In the genomic region with DNA sequence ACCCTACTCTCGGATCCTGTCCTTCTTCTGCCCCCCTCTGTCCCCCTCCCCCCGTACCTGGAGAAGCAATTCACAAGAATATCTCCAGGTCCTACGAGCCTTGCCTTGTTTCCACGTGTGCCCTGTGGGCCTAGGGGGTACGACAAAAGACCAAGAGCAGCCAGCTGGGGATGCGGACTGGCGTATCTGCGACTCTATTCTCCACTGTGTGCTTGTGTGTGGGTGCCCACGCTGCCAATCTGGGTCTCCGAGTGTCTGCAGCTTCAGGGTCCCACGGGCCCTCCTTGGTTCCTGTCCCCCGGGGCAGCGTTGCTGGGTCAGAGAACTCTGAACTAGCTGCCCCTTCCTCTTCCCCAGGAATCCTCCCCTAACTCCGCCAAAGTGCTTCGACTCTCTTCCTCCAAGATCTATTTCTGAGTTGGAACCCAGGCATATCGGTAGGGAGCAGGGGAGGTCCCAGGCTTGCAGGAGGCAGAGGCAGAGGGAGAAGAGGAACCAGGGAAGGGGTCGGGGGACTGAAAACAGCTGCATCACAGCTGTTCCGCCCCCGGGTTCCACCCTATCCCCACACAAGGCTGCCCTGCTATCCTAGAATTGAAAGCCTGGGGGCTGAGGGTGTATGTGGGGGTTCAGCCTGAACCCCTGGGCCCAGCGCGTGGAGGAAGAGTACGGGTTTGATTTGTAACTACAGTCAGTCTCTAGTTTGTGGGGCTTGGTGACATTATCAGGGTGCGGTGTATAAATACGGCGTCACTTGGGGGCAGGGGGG, we compare ENCODE assay signal across 10 mouse cellular contexts. TPM values are rescaled to one million over a fixed set of nuclear protein-coding genes. Genes with fewer than 3 reads are reported as not detected.
A peak's percentile ranks its signal among the peaks of the same experiment; 100 is the strongest.
DNase-seq lines count a peak whose midpoint lies in the region; ATAC-seq and TF ChIP-seq lines count a peak whose summit lies in the region.
"Had no signal": no experiment of that assay in that cellular context is flagged by ENCODE, and none has a peak within 500 bp of the region (broad histone marks: within the 10 kb centered on the region; RNA-seq: fewer than 3 reads in every experiment).

No protein-coding gene starts in this region.

- H3K4me2 ChIP-seq in hindbrain, embryonic 15.5 days, result peak overlapping the region; percentile 98
- H3K4me2 ChIP-seq in neural tube, embryonic 13.5 days, result peak overlapping the region; percentile 69

- H3K4me3 ChIP-seq in layer of hippocampus, adult 2 months, result peak overlapping the region; percentile 72
- H3K4me3 ChIP-seq in hindbrain, embryonic 15.5 days, result peak overlapping the region; percentile 79
- H3K4me3 ChIP-seq in neural tube, embryonic 13.5 days, result peak overlapping the region; percentile 51

- H3K27me3 ChIP-seq in hindbrain, embryonic 15.5 days, result 0 out of 2 replicates have a peak, but pooled peaks cover 3% of the 10 kb centered on the region
- peaks cover 45% of the 10 kb centered on the region for H3K27me3 ChIP-seq in neural tube, embryonic 13.5 days

- H3K36me3 ChIP-seq in hindbrain, embryonic 15.5 days, result no peaks in the 10 kb centered on the region
- 0 out of 2 replicates have a peak, but pooled peaks cover 8% of the 10 kb centered on the region for H3K36me3 ChIP-seq in neural tube, embryonic 13.5 days
- H3K36me3 ChIP-seq: liver, embryonic 13.5 days had no signal

- H3K9ac ChIP-seq in hindbrain, embryonic 15.5 days, result peak overlapping the region; percentile 93
- peak overlapping the region; percentile 79 for H3K9ac ChIP-seq in neural tube, embryonic 13.5 days
- H3K9ac ChIP-seq: liver, embryonic 13.5 days had no signal

- intact Hi-C loops in left cerebral cortex, postnatal 14 days (cut with DNase I), result no loop called here

- H3K27ac ChIP-seq in layer of hippocampus, adult 2 months, result peak overlapping the region; percentile 93
- no peak overlapping the region for H3K27ac ChIP-seq in hindbrain, embryonic 15.5 days (replicated peaks)
- H3K27ac ChIP-seq in neural tube, embryonic 13.5 days (replicated peaks), result no peak overlapping the region
- H3K27ac ChIP-seq: liver, embryonic 13.5 days had no signal

- no peak for TF ChIP-seq CTCF in layer of hippocampus, adult 2 months (conservative IDR thresholded peaks at IDR 0.05)

- peaks cover 50% of the 10 kb centered on the region for H3K4me1 ChIP-seq in hindbrain, embryonic 15.5 days (replicated peaks)
- peaks cover 67% of the 10 kb centered on the region for H3K4me1 ChIP-seq in neural tube, embryonic 13.5 days (replicated peaks)

- 61% methylated on average over 25 of the region's 25 CpGs for WGBS in hindbrain, embryonic 15.5 days
- 58% methylated on average over 25 of the region's 25 CpGs for WGBS in neural tube, embryonic 13.5 days

- H3K9me3 ChIP-seq in hindbrain, embryonic 15.5 days, result no peaks in the 10 kb centered on the region
- no peaks in the 10 kb centered on the region for H3K9me3 ChIP-seq in neural tube, embryonic 13.5 days
- H3K9me3 ChIP-seq: liver, embryonic 13.5 days had no signal

- no peak for ATAC-seq in hindbrain, embryonic 15.5 days (ENCODE audit: low FRiP score, low read depth)
- no peak for ATAC-seq in neural tube, embryonic 13.5 days (ENCODE audit: low read depth)

- DNase-seq in cerebellum, adult 11-12 months, result peak; percentile 49
- no peak for DNase-seq in cerebellum, adult 11 months
- no peak for DNase-seq in layer of hippocampus, adult 2 months (ENCODE audit: low spot score in 2 of 2)
- DNase-seq in layer of hippocampus, adult 8-10 months (ENCODE audit: low spot score in 2 of 2), result no peak
- no peak for DNase-seq in adrenal gland, postnatal 14 days
- DNase-seq in left cerebral cortex, postnatal 14 days (ENCODE audit: low spot score in 2 of 2), result no peak
- DNase-seq: liver, embryonic 13.5 days; thymus, postnatal 14 days had no signal

RNA-seq across cellular contexts. Expression of gene Prcd, which starts 0.8 kb away (rescaled TPM):
- total RNA-seq in layer of hippocampus, adult 2 months (2021), result 1 to 10 TPM; 5.6 to 5.7 TPM
- total RNA-seq in layer of hippocampus, adult 8-10 months (2022), result 1 to 10 TPM; 4.8 to 8.5 (median 5.8) TPM
- polyA plus RNA-seq in hindbrain, embryonic 15.5 days (2015; fragmentation: Nextera tagmentation; extraction: Ambion mirVana), result 2.8 and 3.8 TPM in 2 replicates
- 1.9 and 2.3 TPM in 2 replicates for polyA plus RNA-seq in neural tube, embryonic 13.5 days (2015; fragmentation: Nextera tagmentation; extraction: Ambion mirVana)
- total RNA-seq in adrenal gland, postnatal 14 days (2021), result 5.3 and 6.1 TPM in 2 replicates
- total RNA-seq in left cerebral cortex, postnatal 14 days (2021), result 1 to 10 TPM; 2.8 to 3.0 TPM

RNA-seq across cellular contexts. Expression of gene Cygb, which starts 1.6 kb away (rescaled TPM):
- total RNA-seq in layer of hippocampus, adult 2 months (2021), result 10 to 100 TPM; 71.9 to 73.5 TPM
- 10 to 100 TPM; 57.2 to 76.1 (median 63.0) TPM for total RNA-seq in layer of hippocampus, adult 8-10 months (2022)
- 25.7 and 29.1 TPM in 2 replicates for polyA plus RNA-seq in hindbrain, embryonic 15.5 days (2015; fragmentation: Nextera tagmentation; extraction: Ambion mirVana)
- polyA plus RNA-seq in neural tube, embryonic 13.5 days (2015; fragmentation: Nextera tagmentation; extraction: Ambion mirVana), result 16.1 and 17.2 TPM in 2 replicates
- 30.9 and 35.0 TPM in 2 replicates for total RNA-seq in adrenal gland, postnatal 14 days (2021)
- total RNA-seq in left cerebral cortex, postnatal 14 days (2021), result 10 to 100 TPM; 26.7 to 34.7 TPM

RNA-seq across cellular contexts. Expression of gene Rhbdf2, which starts 25.7 kb away (rescaled TPM):
- 1 to 10 TPM; 1.4 to 1.6 TPM for total RNA-seq in layer of hippocampus, adult 2 months (2021)
- total RNA-seq in layer of hippocampus, adult 8-10 months (2022), result 1 to 10 TPM; 1.1 to 2.5 (median 1.8) TPM
- polyA plus RNA-seq in hindbrain, embryonic 15.5 days (2015; fragmentation: Nextera tagmentation; extraction: Ambion mirVana), result 1.1 and 1.6 TPM in 2 replicates
- 3.7 TPM in 2 replicates for polyA plus RNA-seq in neural tube, embryonic 13.5 days (2015; fragmentation: Nextera tagmentation; extraction: Ambion mirVana)
- total RNA-seq in adrenal gland, postnatal 14 days (2021), result 11.2 and 14.3 TPM in 2 replicates
- total RNA-seq in left cerebral cortex, postnatal 14 days (2021), result 1 to 10 TPM; 1.5 to 1.9 TPM
